Mouse (Mus musculus) testis, adult 2 months (tissue): ENCODE data around the gene Tgfb2.

ENCODE experiments used
- CTCF ChIP-seq: fragments of 200-500 bp; IDR thresholded peaks from 2 replicates; pipeline ENCODE4 v1.5.1; 2012; ENCODE audit warnings: low read depth, mild to moderate bottlenecking, inconsistent platforms, low read length, moderate library complexity; ENCODE audit not compliant: control insufficient read depth, insufficient read depth, insufficient replicate concordance
- POLR2A ChIP-seq: fragments of 200-500 bp; IDR thresholded peaks from 2 replicates; pipeline ENCODE4 v1.6.1; 2012; ENCODE audit warnings: low read depth, mild to moderate bottlenecking, inconsistent platforms, low read length, moderate library complexity; ENCODE audit not compliant: control insufficient read depth

- TF ChIP-seq CTCF (no peak), POLR2A (no peak)
These were observed 44.0 kb upstream of the Tgfb2 start for GRCm38 (mm10) chr1:186749675-186750283.
